Mouse (Mus musculus) left cerebral cortex, adult 11 months (tissue): ENCODE data around the gene Hivep3.

Experiments used
- DNase-seq: peaks from one replicate; pipeline ENCODE4 v3.0.0; 2022; ENCODE audit warnings: low spot score

Gene Hivep3

DNA sequence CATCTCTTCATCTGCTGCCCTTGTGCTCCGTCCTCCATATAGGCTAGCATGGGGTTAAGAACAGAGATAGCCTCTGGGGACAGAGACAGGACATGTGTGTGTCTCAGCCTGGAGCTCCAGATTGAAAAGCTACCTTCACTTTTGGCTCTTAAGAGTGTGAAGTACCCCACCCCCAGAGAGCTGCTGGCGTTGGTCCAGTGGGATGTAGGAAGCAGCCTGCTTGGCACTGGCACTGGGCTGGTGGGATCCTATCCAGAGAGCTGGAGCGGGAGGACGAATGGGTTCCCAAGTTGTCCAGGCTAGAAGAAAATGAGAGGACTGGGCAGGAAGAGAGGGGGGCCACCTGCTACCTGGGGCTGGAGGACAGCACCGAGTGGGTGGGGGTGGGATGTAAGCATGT is 284.8 kb downstream of the Hivep3 start:
- DNase-seq = no peak

DNA sequence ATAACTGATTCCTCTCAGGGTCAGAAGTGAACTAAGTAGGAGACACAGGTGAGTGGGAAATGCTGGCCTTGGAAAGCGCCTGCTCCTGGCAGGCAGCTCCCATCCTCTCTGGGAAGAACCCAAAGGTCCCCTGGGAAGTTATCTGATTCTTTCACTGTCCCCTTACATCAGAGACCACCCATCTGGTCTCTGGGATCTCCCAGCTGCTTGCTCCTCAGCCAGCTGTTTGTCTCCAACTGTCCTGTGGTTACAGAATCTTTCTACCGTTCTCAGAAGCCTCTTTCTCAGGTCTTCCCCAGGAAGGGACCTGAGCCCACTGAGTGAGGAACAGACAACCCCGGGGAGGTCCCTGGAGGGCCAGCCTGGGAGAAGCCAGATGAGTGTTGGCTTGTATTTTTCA is 288.8 kb downstream of the Hivep3 start:
- no peak for DNase-seq

DNA sequence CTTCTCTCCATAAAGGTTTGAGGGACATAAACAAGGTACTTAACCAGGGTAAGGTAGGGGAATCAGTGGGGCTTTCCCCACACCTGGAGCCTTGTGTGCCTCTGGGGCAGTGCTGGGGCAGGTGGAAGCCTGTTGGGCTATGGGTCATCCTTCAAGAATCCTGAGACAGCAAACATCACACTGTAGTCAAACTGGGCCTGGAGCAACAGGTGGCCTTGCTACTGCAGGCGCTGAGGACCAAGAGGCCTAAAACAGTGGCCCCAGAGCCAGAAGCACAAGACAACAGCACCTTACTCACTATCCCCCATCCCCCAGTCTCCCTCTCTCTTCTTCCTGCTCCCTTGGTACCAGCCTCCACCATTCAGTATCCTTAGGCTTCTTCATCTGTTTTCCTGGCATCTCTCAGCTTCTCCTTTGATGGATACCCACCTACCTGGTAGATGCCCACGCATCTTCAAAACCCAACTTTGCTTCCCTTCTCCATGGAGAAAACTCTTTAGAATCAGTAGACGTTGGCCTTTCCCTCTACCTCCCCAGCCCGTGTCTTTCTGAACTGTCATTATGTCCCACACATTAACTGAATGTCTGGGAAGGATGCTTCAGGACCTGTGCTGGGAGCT is 289.7 kb downstream of the Hivep3 start:
- no peak for DNase-seq

DNA sequence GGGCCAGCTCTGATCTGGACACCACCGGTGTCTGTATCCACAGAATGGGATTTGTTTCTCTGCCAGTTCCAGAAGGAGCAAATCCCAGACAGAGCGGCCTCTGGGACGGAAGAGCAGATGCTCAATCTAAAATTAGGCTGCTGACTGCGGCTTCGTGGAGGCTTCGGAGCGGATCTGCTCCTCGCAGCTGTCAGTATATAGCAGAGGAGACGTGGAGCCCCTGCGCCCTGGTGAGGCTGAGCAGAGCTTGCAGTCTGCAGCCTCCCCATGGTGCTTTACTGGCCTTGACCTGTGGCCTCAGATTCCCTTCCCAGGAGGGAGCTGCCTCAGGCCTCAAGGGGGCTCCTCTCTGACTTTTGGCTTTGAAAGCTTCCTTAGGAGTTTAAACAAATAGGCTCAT is 290.5 kb downstream of the Hivep3 start:
- DNase-seq = peak; percentile 67

DNA sequence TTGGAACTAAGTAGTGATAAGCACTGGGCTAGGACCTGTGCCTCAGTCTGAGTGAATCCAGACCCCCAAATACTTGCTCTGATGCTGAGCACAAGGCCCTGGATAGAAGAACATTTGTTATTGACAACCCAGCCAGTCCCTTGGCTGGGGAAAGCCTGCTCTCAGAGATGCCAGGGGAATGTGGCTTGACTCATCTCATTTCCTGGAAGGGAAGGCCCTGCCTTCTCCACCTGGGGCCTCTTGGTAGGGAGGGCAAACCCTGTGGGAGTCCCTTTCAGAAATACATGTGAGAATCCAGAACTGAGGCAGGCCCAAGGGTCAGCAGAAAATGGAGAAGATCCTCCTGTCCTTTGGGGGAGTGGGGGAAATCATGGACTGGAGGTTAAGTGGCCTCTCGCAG is 294.1 kb downstream of the Hivep3 start:
- no peak for DNase-seq

DNA sequence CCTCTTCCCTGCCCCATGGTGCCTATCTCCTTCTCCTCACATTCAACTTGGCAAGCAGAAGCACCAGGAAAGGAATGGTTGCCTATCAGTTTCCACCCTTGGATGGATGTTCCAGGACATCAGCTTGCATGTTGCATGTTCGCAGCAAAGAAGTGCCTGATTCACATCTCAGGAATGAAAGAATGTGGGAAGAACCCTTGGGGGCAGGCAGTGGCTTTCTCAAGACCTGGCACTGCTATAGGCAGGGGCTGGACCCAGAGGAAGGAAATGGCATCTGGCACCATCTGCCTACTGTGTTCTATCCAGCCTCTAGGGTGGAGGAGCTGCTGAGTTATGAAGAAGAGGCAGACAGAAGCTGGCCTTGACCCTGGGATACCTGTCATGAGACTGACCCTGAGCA is 296.4 kb downstream of the Hivep3 start:
- DNase-seq = no peak

DNA sequence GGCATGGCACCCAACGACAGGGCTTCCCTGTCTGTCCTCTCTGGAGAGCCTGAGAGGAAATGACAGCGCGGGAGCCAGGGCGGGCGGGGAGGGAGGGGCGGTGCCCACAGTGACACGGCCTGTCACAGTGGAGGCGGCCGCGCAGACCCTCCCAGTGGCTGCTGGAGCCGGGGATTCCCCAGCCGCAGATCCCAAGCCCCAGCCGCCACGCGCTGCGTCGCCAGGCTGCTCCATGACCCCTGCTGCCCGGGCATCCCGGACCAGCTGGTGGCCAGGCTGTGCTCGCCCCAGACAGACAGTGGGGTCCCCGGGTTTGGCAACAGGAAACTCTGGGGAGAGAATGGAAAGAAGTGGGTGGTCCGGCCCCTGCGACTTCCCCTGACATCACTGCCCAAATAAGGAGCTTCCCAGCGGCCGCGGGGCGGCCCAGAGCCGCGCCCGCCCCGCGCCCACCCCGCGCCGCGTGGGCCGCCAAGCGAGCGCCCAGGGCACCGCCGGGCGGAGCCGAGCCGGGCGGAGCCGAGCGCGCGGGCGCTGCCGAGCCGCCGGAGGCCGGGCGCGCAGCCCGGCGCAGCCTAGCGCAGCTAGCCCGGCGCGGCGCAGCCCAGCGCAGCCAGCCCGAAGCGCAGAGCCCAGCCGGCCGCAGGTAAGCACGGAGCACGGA is 298.9 kb downstream of the Hivep3 start:
- peak; percentile 64 for DNase-seq

DNA sequence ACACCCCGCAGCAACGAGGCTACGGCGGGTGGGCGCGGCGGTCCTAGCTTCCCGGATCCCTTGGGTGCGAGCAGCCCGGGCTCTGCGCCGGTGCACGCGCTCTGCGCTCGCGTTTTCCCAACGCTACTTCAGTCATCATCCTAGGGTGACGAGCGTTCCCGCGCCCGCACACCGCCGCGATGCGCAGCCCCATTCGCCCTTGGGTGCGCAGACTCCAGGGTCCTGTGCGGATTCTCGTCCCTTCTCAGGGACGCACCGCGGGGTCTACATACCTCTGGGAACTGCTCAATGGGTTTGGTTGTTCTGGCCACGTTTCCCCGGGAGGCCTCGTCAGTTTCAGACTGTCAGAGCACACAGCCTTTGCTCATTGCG is 299.4 kb downstream of the Hivep3 start:
- no peak for DNase-seq

DNA sequence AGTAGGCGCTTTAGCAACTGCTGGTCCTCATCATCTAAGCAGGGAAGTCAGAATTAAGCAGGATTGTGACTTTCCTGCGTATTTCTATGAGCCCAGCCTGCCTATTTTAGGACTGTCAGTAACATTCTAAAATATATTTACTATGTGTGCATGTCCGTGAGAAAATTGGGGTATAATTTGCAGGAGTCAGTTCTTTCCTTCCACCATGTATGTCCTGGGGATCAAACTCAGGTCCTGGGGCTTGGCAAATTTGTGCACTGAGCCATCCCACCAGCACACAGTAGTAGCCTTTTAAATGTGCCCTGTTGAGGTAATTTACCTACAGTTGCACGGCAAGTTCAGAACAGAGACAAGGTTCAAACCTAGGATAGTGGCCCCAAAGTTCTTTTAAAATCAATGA is 302.7 kb downstream of the Hivep3 start:
- DNase-seq = no peak

DNA sequence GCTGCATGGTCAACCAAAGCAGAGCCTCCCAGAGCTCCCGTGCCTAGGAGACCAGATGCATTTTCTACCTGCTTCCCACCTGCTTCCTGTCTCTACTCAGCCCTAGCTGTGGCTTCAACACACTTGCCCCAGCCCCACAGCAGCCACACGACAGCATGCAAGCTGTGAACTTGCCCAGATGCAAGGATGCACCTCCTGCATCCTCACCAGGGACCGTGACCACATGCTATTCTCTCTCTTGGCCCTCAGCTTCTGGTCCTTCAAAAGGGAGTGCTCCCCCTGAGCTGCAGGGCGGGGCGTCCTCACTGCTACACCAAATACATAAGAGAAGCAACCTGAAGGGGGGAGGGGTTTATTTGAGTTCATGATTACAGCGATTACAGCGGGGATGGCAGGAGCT is 303.4 kb downstream of the Hivep3 start:
- DNase-seq = no peak

DNA sequence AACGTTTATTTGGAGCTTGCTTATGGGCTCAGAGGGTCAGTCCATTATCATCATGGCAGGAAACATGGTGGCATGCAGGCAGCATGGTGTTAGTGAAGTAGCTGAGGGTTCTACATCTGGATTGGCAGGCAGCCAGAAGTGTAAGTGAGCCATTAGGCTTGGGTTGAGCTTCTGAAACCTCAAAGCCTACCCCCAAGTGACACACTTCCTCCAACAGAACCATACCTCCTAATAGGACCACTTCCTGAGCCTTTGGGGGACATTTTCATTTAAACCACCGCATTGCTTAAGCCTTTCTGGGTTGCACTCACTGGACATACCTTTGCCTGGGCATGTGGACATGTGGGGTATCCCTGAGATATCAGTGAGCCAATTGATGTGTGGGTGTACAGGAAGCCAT is 307.9 kb downstream of the Hivep3 start:
- DNase-seq = no peak

DNA sequence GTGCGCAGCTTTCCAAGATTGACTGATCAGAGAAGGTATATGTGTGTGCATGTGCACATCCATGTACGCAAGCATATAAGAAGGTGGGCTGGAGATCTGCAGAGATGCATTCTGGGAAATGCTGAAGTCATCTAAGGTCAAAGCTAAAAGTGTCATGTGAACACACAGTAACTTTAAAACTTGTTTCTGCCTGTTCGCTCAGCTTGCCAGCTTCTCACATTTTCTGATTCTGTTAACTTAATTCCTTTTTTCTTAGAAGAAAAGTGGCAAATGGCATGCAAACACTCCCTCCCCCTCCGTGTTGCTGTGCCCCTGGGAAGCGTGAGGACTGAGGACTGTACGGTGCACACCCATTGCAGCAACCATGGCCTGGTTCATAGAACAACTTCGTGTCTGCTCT is 308.9 kb downstream of the Hivep3 start:
- no peak for DNase-seq

DNA sequence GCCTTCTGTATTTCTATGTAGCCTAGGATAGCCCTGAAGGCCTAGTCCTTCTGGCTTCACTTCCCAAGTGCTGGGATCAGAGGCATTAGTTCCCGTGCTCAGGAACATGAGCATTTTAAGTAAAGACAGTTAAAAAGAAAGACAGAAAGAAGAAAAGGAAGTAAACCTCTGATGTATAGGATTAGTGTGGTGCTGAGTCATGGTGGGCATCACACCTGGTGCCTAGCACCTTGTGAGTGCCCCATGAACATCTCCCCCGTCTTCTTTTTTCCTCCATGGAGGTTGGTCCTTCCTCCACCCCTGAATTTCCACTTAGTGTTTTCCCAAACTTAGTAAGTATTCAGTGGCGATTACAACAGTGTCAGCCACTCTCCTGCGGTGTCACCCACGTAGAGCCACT is 311.0 kb downstream of the Hivep3 start:
- no peak for DNase-seq

DNA sequence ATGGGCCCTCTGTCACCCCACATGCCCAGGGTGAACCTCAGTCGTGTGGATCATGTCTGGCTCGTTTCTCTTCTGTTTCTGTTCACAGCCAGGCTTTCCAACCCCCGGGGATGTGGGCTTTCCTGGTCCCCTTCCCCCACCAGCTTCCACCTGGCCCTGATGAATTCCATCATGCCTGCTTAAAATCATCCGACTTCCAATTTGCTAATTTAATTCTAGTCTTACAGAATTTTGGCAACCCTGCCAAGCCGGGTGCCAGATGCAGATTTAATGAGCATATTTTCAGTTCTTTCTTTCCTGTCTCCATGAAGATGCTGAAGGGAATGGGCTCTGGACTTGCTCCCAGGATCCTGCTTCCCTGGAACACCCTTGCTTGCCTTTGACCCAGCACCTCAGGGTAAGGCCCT is 311.6 kb downstream of the Hivep3 start:
- DNase-seq = peak; percentile 55

DNA sequence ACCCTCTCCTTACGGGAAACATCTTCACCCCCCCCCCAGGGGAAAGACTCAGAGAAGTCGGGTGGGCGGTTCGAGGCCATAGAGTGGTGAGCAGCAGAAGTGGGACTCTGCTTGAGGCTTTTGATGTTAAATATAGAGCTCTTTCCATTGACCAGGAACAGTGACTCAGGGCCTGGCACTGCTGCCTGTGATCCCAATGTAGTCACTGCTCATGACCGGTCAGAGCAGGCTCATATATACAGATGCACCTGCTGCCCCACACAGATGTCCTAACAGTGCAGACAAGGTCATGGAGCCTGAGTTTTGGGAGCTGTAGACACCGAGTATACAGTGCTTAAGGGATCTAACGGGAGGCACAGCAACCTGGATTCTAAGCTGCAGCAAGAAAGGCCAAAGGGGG is 312.3 kb downstream of the Hivep3 start:
- no peak for DNase-seq

DNA sequence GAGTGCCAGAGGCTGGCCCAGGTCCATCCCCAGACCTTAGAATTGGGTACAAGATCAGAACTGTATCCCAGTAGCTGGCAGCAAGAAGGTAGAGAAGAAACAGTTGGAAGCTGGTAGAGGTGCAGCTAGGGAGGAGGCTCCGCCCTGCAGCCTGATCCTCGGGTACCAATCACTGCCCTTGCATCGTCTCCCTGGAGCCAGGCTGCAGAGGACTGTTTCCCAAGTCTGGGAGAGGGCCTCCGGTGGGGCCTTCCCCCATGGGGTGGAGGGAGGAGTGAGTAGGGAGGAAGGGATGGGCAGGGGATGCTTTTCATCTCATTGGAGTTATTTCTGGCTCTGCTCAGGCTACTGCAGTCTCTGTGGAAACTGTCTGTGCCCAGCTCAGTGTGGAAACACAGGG is 313.5 kb downstream of the Hivep3 start:
- no peak for DNase-seq

DNA sequence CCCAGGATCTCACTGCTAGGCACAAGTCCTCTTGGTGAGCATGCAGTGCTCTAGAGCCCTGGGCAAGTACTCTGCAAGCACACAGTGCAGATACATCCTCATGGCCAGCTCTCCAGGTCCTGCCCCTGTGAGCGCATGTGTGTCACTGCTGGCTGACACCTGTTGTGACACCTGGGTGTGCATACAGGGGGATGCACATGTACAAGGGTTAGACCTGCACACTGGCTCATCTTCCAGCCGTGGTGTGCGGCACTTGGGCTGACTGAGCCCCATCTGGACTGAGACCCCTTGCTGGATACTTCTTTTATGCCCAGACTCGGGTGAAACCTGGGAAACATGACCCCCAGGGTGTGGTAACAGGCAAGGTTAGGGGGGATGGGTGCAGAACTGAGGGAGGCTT is 314.7 kb downstream of the Hivep3 start:
- no peak for DNase-seq

DNA sequence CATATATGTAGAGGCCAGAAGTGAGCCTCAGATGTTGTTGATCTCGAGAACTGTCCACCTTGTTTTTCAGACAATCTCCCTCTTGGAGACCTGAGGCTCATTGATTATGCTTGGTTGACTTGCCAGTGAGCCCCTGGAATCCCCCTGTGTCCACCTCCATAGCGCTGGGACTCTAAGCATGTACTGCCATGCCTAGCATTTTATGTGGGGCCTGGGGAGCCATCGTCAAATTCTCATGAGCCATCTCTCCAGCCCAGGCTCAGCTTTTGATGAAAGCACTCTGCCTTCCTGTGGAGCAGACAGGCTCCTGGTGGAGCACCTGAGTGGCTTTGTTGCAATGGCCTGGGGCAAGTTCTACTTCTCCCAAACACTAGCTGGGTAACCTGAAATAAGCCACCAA is 316.3 kb downstream of the Hivep3 start:
- no peak for DNase-seq

DNA sequence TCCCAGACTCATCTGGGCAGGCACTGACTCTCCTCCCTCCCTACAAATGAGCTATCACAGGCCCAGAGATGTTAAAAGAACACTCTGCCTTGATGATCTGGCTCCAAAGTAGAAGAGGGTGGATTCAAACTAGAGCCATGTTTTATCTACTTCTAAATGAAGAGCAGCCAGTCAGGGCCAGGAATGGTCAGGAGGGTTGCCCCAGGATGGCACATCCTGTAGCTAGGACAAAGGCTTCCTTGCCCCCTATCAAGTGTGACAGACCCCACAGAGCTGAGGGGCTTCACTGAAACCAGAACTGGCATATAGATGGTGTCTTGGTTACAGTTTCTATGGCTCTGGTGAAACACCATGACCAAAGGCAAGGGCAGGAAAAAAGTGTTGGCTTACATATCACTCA is 318.9 kb downstream of the Hivep3 start:
- no peak for DNase-seq

DNA sequence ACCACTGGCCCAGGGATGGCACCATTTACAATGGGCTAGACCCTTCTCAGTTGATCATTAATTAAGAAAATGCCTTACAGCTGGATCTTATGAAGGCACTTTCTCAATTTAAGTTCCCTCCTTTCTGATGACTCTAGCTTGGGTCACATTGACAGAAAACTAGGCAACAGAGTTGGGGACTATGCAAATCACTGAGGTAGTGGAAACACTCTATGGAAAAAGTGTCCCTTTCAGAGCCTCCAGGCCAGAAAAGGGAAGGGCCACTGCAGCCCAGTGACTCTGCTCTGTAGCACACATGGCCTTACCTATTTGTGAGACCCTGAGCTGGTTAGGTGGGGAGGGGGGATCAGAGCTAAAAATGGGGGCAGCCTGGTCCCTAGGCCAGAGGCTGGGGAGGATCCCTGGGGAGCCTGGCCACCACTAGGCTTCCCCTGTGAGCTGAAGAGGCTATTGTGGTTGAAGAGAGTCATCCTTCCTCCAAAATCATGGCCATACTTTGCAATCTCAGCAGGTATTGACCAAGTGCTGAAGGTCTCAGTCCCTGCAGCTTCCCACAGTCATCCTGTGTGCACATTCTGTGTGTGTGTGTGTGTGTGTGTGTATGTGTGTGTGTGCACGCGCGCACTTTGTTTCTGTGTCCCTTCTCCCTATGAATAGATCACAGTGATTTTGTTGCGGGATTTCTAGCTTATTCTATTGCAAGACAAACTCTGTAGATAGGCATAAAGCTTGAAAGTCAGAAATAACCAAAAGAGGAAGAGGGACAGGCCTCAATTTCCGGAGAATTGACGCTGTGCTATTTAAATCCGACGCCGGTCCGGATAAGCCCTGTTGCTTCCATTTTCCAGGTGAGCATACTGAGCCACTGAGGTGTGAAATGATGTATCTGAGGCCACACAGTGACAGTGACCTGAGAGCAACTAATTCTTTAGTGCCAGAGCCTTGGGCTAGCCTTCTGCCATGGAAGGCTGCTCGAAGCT is 319.7 kb downstream of the Hivep3 start:
- no peak for DNase-seq

DNA sequence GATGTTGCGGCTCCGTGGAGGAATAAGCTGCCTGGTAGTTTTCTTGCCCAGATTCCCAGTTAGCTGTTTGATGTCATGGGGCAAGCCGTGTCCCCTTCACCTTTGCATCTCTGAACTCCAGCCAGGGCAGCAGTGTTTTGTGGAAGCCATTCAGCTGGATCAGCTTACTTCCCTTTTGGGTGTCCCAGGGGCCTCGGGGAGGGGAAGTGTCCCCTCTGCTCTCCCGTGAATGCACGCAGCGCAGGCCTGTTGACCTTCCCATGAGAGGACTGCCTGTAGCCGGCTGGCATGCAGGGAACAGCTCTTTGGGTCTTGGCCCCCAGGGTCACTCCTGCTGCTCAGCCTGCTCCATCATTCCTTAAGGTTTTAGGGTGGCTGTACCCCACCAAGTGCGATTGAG is 320.6 kb downstream of the Hivep3 start:
- no peak for DNase-seq

DNA sequence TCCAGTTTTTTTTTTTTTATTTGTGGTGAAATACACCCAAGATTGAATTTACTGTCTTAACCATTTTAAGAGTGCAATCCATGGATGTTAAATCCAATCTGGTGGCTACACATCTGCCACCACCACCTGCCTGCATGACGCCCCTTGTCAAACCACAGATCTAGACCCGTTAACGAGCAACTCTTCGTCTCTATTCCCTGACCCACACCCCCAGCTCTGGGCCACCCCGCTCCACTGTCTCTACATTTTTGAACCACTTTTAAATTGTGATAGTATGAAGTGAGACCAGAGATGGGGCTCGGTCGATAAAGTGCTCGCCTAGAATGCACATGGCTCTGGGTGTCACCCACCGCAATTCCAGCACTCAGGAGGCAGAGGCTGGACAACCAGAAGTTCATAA is 322.9 kb downstream of the Hivep3 start:
- no peak for DNase-seq

DNA sequence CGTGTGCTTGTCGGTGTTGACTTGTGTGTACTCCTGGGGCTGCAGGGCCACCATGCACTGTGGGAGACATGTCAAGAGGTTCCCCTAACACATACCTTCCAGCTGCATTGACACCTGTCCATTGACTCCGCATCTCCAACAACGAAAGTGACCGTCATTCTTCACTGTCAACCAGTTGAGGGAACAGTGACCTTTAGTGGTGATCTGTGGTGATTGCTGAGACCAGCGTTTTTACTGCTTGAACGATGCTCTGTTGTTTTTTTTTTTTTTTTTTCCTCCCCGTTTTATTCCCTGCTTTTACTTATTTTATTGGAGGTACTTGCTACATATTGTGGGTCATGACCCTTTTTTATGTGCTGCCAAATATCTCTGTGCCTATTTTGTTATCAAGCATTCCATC is 323.9 kb downstream of the Hivep3 start:
- DNase-seq = no peak
